Mouse (Mus musculus): ENCODE measurements around the gene Tprn.

Gene Tprn

GRCm38 (mm10) chr2:25297093-25297492 is 34.7 kb downstream of the Tprn start:
- no peak for DNase-seq

DNA sequence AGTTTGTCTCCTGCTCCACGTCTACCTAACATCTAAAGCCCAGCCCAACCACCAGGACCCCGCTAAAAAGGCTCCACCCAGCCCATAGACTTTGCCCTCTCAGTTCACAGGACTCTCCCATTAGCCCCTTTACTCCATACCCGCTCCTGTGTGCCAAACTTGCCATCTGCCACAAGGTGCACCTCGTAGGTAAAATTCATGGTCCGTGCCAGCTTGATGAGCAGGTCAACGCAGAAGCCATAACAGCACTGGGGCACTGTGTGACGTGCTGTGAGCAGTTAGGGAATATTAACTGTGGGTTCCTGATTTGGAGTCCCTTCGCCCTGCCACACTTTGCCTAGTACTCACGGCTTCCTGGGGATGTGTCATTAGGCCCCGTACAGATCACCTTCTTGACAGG is 35.6 kb downstream of the Tprn start:
- no peak for DNase-seq

GRCm38 (mm10) chr2:25303452-25303851 is 41.0 kb downstream of the Tprn start:
- DNase-seq, result no peak

DNA sequence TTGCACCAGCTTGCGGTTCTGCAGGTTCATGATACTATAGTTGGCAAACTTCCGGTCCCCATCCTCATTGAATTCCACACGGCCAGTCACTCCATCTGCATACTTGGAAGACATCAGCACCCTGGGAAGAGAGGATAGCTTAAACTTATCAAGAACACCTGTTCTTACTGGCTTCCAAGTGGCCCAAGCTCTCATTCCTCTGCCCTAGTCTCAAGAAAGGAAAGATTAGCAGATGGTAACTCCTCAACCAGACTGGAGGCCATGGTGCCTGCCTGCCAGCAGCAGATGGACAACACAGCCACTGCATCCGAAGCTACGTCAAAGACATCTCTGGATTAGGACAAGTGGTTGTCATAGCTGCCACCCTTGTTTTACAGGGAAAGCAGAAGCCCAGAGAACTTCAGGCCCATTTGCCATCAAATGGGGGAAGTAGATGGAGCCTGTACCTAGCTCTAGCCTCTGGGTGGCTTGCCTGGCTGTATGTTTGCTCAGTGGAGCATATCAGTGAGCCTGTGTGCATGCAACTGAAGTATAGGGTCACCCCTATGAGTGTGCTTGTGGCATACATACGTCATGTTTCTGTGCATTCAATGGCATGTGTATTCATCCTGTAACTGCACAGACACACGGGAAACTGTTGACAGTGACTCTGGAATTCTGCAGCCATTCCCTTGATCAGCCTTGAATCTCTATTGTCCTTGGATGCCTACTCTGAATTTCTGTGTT is 41.7 kb downstream of the Tprn start:
- DNase-seq, result no peak

- peak; percentile 56 for DNase-seq
Measured at GRCm38 (mm10) chr2:25304657-25305541, 42.5 kb downstream of the Tprn start.

DNA sequence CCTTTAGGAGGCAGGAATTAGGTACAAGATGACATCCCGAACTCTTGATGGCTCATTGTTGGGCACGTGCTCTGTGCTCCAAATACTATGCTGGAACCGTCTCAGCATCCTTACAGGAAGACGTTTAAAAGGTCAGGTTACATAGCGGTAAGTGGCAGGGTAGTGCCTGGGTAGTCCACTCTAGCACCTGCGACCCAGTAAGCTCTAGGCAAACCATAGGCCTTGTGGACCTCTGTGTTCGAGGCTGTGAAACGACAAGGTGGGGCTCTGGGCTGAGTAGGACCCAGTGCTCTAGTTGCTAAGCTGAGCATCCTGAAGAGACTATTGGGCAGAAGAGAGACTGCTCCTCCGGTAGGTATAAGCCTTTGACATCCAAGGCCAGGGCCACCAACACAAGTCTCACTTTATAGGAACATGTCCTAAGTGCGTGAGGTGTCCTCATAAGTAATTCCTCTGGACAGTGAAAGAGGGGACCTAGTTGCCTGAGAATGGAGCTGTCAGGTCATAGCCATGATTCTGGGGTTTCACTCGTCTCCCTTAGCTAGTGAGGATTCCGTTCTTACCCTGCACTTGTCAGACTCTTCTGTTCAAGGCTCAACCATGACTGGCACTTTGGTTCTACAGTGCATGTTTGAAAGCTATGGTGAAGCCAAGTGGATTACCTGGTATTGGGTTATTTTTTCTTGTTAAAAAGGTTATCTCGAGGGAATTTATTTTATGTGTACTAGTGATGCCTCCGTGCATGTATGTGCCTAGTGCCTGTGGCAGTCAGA is 43.4 kb downstream of the Tprn start:
- no peak for DNase-seq

- no peak for DNase-seq
Measured at GRCm38 (mm10) chr2:25310180-25310579, 47.8 kb downstream of the Tprn start.

GRCm38 (mm10) chr2:25310969-25311368 is 48.6 kb downstream of the Tprn start:
- DNase-seq, result no peak

GRCm38 (mm10) chr2:25311491-25311891 is 49.1 kb downstream of the Tprn start:
- DNase-seq, result no peak

- DNase-seq, result no peak
Measured at GRCm38 (mm10) chr2:25318119-25318966, 55.9 kb downstream of the Tprn start.

- DNase-seq, result peak; percentile 86
Measured at GRCm38 (mm10) chr2:25318971-25319773, 56.8 kb downstream of the Tprn start, which contains the start of gene Grin1. Gene Grin1 (minus strand): TSS chr2:25319187.

Measured in kidney, postnatal 10 days (tissue).